Mouse (Mus musculus) CH12.LX (cell line): ENCODE measurements around the gene Entpd1. TPM values are rescaled to one million over a fixed set of nuclear protein-coding genes. Genes with fewer than 3 reads are reported as not detected.

Source experiments
- DNase-seq: peaks from one replicate; pipeline ENCODE4 v3.0.0-alpha.2; 2013; ENCODE audit errors: extremely low read depth
- H3K27ac ChIP-seq: 2 replicates; pipeline ENCODE4 v1.5.1; 2012; ENCODE audit warnings: low read depth, mild to moderate bottlenecking, control low read depth, moderate library complexity; ENCODE audit not compliant: insufficient read depth
- H3K27me3 ChIP-seq: replicated peaks from 2 replicates; pipeline ENCODE3; 2012; ENCODE audit warnings: inconsistent platforms
- H3K36me3 ChIP-seq, 2 experiments: replicated peaks in 1 of 2; 2 replicates each; pipeline versions ENCODE3 to v1.6.1; 2012; ENCODE audit warnings: inconsistent platforms in 1 of 2, low read length in 1 of 2, mild to moderate bottlenecking in 1 of 2, mixed read lengths in 1 of 2, moderate library complexity in 1 of 2; ENCODE audit not compliant: control insufficient read depth in 1 of 2, insufficient read depth in 1 of 2
- H3K4me1 ChIP-seq, 2 experiments: 2 replicates each; pipeline ENCODE4 v1.6.1; 2012; ENCODE audit warnings: inconsistent platforms in 1 of 2, moderate library complexity in 1 of 2; ENCODE audit not compliant: insufficient read depth in 2 of 2, control insufficient read depth in 1 of 2
- H3K4me2 ChIP-seq: 2 replicates; pipeline ENCODE4 v1.6.1; 2012; ENCODE audit warnings: low read depth, mild to moderate bottlenecking, control low read depth; ENCODE audit not compliant: poor library complexity, insufficient read depth, severe bottlenecking
- H3K4me3 ChIP-seq, 3 experiments: fragments of 150-350 bp in 1 of 3; sonication (generic) in 1 of 3; replicated peaks in 1 of 3; 2 replicates each; pipeline versions ENCODE3 to v1.5.1; 2011 to 2012; ENCODE audit warnings: low read depth in 2 of 3, low read length in 2 of 3, mild to moderate bottlenecking in 2 of 3, moderate library complexity in 2 of 3, control low read depth in 1 of 3, improper control_type of control experiment in 1 of 3, inconsistent platforms in 1 of 3, mixed read lengths in 1 of 3; ENCODE audit not compliant: poor library complexity in 1 of 3
- H3K79me2 ChIP-seq: replicated peaks from 2 replicates; pipeline ENCODE4 v1.6.1; 2012; ENCODE audit warnings: mild to moderate bottlenecking, moderate library complexity; ENCODE audit not compliant: control insufficient read depth, poor library complexity, insufficient read depth, severe bottlenecking; ENCODE audit errors: extremely low read depth
- H3K9ac ChIP-seq: 2 replicates; pipeline ENCODE4 v1.6.1; 2012; ENCODE audit warnings: low read depth, mild to moderate bottlenecking, control low read depth, moderate library complexity; ENCODE audit not compliant: insufficient read depth
- H3K9me3 ChIP-seq: replicated peaks from 2 replicates; pipeline ENCODE3; 2012; ENCODE audit warnings: low read length, inconsistent platforms, mixed read lengths
- BHLHE40 ChIP-seq: IDR thresholded peaks from 2 replicates; pipeline ENCODE4 v1.6.1; 2011; ENCODE audit warnings: mild to moderate bottlenecking, low read depth, low read length, improper control_type of control experiment
- EP300 ChIP-seq: IDR thresholded peaks from 2 replicates; pipeline ENCODE4 v1.6.1; 2011; ENCODE audit warnings: low read length, improper control_type of control experiment
- GABPA ChIP-seq: IDR thresholded peaks from 2 replicates; pipeline ENCODE4 v1.6.1; 2012; ENCODE audit warnings: low read depth, low read length, improper control_type of control experiment, inconsistent platforms; ENCODE audit not compliant: insufficient replicate concordance
- HCFC1 ChIP-seq: IDR thresholded peaks from 2 replicates; pipeline ENCODE4 v1.6.1; 2012; ENCODE audit warnings: low read depth, mild to moderate bottlenecking, inconsistent platforms, low read length, improper control_type of control experiment
- IRF4 ChIP-seq: IDR thresholded peaks from 2 replicates; pipeline ENCODE4 v1.6.1; 2014; ENCODE audit warnings: low read depth, mild to moderate bottlenecking, inconsistent platforms, low read length, improper control_type of control experiment
- MAX ChIP-seq: IDR thresholded peaks from 2 replicates; pipeline ENCODE4 v1.6.1; 2011; ENCODE audit warnings: low read length, improper control_type of control experiment
- MXI1 ChIP-seq: IDR thresholded peaks from 2 replicates; pipeline ENCODE4 v1.6.1; 2011; ENCODE audit warnings: mild to moderate bottlenecking, low read depth, low read length, improper control_type of control experiment
- NRF1 ChIP-seq: IDR thresholded peaks from 2 replicates; pipeline ENCODE4 v1.6.1; 2014; ENCODE audit warnings: low read depth, mild to moderate bottlenecking, inconsistent platforms, low read length, improper control_type of control experiment, moderate library complexity
- PAX5 ChIP-seq: IDR thresholded peaks from 2 replicates; pipeline ENCODE4 v1.6.1; 2012; ENCODE audit warnings: low read length, inconsistent platforms, mixed read lengths
- TCF12 ChIP-seq: IDR thresholded peaks from 2 replicates; pipeline ENCODE4 v1.6.1; 2014; ENCODE audit warnings: low read depth, mild to moderate bottlenecking, inconsistent platforms, low read length, improper control_type of control experiment
- ZNF384 ChIP-seq: IDR thresholded peaks from 2 replicates; pipeline ENCODE4 v1.6.1; 2012; ENCODE audit warnings: low read depth, low read length, improper control_type of control experiment, inconsistent platforms
- dilution Hi-C: fragments of 300-500 bp; cut with MboI; formaldehyde crosslinking; loops from 2 replicates; pipeline ENCODE4 v1.14.3; 2020; ENCODE audit warnings: low sequenced_read_pairs; ENCODE audit not compliant: extremely low pct_unique_long_range_greater_than_20kb, extremely low pct_ligation_motif_present
- in situ Hi-C: fragments of 300-500 bp; cut with MboI; formaldehyde crosslinking; loops from 3 replicates; pipeline ENCODE4 v1.14.3; 2019; ENCODE audit warnings: low sequenced_read_pairs, low pct_ligation_motif_present, low pct_unique_long_range_greater_than_20kb, mixed read lengths
- polyA plus RNA-seq: library from polyadenylated mRNA; unstranded; fragments of >175 nt; gene quantifications from 2 replicates; pipeline ENCODE4 v1.2.1, GENCODE M21; 2012; ENCODE audit warnings: low read depth; ENCODE audit not compliant: insufficient read length
- total RNA-seq, 2 experiments: library from RNA; depleted of rRNA; stranded (reverse); fragments of 300-350 nt in 1 of 2; fragments of >200 nt in 1 of 2; gene quantifications; 2 replicates each; pipeline ENCODE4 v1.2.3; 2012 to 2014

Gene Entpd1
- total and polyA plus RNA-seq, 3 experiments: 14.7 to 21.2 (median 19.5) TPM

DNA sequence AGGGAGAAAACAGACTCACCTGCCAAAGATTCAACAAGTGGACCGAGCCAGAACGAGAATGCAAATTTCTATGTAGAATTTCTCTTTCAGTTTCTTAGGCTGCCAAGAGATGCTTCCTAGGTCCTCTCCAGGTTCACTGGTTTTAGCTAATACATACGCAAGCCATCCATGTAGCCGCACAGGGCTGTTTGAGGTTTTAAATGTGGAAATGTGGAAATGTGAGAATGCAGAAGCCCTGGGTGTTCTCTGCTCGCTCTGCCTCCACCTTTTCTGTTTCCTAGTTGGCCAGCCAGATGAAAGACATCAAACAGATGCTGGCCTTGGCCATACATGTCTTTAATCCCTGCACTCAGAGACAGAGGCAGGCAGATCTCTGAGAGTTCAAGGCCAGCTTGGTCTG is 26.4 kb downstream of the Entpd1 start:
- dilution Hi-C loops (no loop called here), in situ Hi-C loops (no loop called here)
- DNase-seq: no peak
- H3K9ac ChIP-seq: no peak overlapping the region
- no peaks in the 10 kb centered on the region for H3K36me3 ChIP-seq
- no peak overlapping the region for H3K4me3 ChIP-seq
- TF ChIP-seq PAX5 (no peak), EP300 (no peak), BHLHE40 (0 out of 2 replicates have a peak, but pooled peaks have one; percentile 27), MAX (no peak)
- H3K79me2 ChIP-seq: no peaks in the 10 kb centered on the region
- no peak overlapping the region for H3K27ac ChIP-seq
- H3K9me3 ChIP-seq: no peaks in the 10 kb centered on the region
- H3K4me1 ChIP-seq: peaks cover 17 to 32% of the 10 kb centered on the region in 2 experiments
- no peaks in the 10 kb centered on the region for H3K27me3 ChIP-seq
- H3K4me2 ChIP-seq: peak overlapping the region; percentile 85

DNA sequence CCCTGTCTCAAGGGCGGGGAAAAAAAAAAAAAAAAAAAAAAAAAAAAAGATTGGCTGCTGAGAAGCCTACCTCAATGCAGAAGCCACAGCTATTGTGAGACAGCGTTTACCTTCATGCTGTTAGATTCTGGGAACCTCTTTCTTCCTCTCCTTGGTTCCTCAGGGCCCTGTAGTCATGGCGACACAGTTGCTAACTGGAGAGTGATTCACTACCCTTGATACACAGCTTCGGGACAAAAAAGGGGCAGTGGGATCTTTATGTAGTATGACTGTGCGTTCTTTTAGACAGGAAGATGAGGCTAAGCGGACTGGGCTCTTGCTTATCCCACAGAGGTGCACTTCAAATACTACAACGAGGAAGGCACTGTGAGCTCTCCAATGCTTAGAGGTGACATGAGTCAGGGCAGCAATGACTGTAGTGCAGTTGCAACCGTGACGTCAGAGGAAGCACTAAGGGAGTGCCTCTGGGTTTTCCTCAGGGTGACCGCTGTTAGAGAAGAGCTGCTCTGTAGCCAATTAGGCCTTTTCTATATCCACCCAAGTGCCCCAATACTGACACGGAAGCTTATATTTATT is 27.7 kb downstream of the Entpd1 start:
- in situ Hi-C loops (no loop called here), dilution Hi-C loops (no loop called here)
- H3K27ac ChIP-seq: no peak overlapping the region

DNA sequence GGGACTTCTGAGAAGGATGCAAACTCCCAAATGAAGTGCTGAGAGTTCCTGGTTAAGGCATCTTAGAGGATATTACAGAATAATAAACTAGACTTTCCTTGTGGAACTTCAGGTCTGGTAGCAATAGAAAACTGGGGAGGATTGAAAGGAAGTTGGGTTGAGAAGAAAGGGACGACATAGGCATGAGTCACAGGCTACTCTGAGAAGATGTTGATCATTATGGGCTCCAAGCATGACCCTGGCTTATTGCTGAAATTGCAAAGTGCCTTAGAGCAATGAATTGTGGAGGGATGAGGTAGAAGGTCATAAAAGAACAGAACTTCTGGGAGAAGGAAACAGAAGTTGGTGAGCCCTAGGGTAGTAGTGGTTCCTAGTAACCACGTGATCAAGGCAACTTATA is 28.6 kb downstream of the Entpd1 start:
- in situ Hi-C loops: no loop called here
- H3K27ac ChIP-seq: no peak overlapping the region
- no peaks in the 10 kb centered on the region for H3K27me3 ChIP-seq
- dilution Hi-C loops: no loop called here
- peaks cover 17 to 32% of the 10 kb centered on the region in 2 experiments for H3K4me1 ChIP-seq
- no peak overlapping the region for H3K4me2 ChIP-seq
- H3K9ac ChIP-seq: no peak overlapping the region
- DNase-seq: no peak
- TF ChIP-seq NRF1: no peak
- TF ChIP-seq, all 38 proteins: peak for 0
- H3K36me3 ChIP-seq: no peaks in the 10 kb centered on the region
- H3K4me3 ChIP-seq: no peak overlapping the region
- H3K9me3 ChIP-seq: no peaks in the 10 kb centered on the region
- no peaks in the 10 kb centered on the region for H3K79me2 ChIP-seq

More for the DNA sequence above, 27.7 kb downstream of the Entpd1 start:
- no peak for DNase-seq
- H3K4me2 ChIP-seq: peak overlapping the region; percentile 15; the same call in 1 of the 2 replicates
- H3K79me2 ChIP-seq: no peaks in the 10 kb centered on the region
- no peak overlapping the region for H3K4me3 ChIP-seq
- no peaks in the 10 kb centered on the region for H3K27me3 ChIP-seq
- no peaks in the 10 kb centered on the region for H3K36me3 ChIP-seq
- TF ChIP-seq TCF12 (0 out of 2 replicates have a peak, but pooled peaks have one; percentile 0), MXI1 (no peak), IRF4 (peak; percentile 43; the same call in 1 of the 2 replicates), GABPA (no peak), ZNF384 (peak; percentile 65), HCFC1 (peak; percentile 33; the same call in 1 of the 2 replicates)
- H3K4me1 ChIP-seq: peaks cover 17 to 32% of the 10 kb centered on the region in 2 experiments
- H3K9me3 ChIP-seq: no peaks in the 10 kb centered on the region
- no peak overlapping the region for H3K9ac ChIP-seq
